Mouse (Mus musculus) C2C12 (cell line): ENCODE measurements around the gene Phactr1. TPM values are rescaled to one million over a fixed set of nuclear protein-coding genes. Genes with fewer than 3 reads are reported as not detected.

Experiments used
- H3K27me3 ChIP-seq: one replicate; pipeline ENCODE4 v1.6.1; 2011; ENCODE audit not compliant: control insufficient read depth, insufficient read depth, insufficient read length
- H3K36me3 ChIP-seq: one replicate; pipeline ENCODE4 v1.6.1; 2011; ENCODE audit not compliant: control insufficient read depth, insufficient read depth
- H3K4me3 ChIP-seq: one replicate; pipeline ENCODE4 v1.5.1; 2011; ENCODE audit warnings: mild to moderate bottlenecking, control low read depth; ENCODE audit not compliant: poor library complexity, insufficient read depth, severe bottlenecking
- H3K79me2 ChIP-seq: one replicate; pipeline ENCODE4 v1.6.1; 2011; ENCODE audit not compliant: control insufficient read depth, insufficient read depth
- H3K79me3 ChIP-seq: one replicate; pipeline ENCODE4 v1.6.1; 2011; ENCODE audit warnings: low read depth, control low read depth
- H3ac ChIP-seq: one replicate; pipeline ENCODE3; 2011; ENCODE audit warnings: low read depth; ENCODE audit not compliant: control insufficient read depth, insufficient read length
- CEBPB ChIP-seq: IDR thresholded peaks from one replicate; pipeline ENCODE4 v1.6.1; 2011; ENCODE audit warnings: low read depth, mild to moderate bottlenecking, control low read depth, moderate library complexity
- CTCF ChIP-seq: IDR thresholded peaks from one replicate; pipeline ENCODE4 v1.5.1; 2011; ENCODE audit not compliant: control insufficient read depth, insufficient read depth, insufficient read length
- FOSL1 ChIP-seq: IDR thresholded peaks from one replicate; pipeline ENCODE4 v1.8.0; 2011; ENCODE audit warnings: mild to moderate bottlenecking, low read length; ENCODE audit not compliant: poor library complexity, insufficient read depth, severe bottlenecking
- MAX ChIP-seq: IDR thresholded peaks from one replicate; pipeline ENCODE4 v1.6.1; 2011; ENCODE audit warnings: mild to moderate bottlenecking, control low read depth
- MYOD1 ChIP-seq: IDR thresholded peaks from one replicate; pipeline ENCODE4 v1.6.1; 2011; ENCODE audit warnings: low read depth; ENCODE audit not compliant: control insufficient read depth, insufficient read length
- MYOG ChIP-seq: IDR thresholded peaks from one replicate; pipeline ENCODE4 v1.6.1; 2011; ENCODE audit not compliant: control insufficient read depth, insufficient read length; ENCODE audit errors: extremely low read depth
- USF1 ChIP-seq: IDR thresholded peaks from one replicate; pipeline ENCODE4 v1.6.1; 2011; ENCODE audit warnings: low read depth, mild to moderate bottlenecking, control low read depth, moderate library complexity
- polyA plus RNA-seq: library from polyadenylated mRNA; unstranded; fragments of >200 nt; fragmentation: generic; extraction: Trizol; gene quantifications from one replicate; pipeline ENCODE4 v1.2.1, GENCODE M21; 2012; ENCODE audit warnings: missing spikeins

The Phactr1 gene
- polyA plus RNA-seq, 1 experiment: 0.05 TPM

DNA sequence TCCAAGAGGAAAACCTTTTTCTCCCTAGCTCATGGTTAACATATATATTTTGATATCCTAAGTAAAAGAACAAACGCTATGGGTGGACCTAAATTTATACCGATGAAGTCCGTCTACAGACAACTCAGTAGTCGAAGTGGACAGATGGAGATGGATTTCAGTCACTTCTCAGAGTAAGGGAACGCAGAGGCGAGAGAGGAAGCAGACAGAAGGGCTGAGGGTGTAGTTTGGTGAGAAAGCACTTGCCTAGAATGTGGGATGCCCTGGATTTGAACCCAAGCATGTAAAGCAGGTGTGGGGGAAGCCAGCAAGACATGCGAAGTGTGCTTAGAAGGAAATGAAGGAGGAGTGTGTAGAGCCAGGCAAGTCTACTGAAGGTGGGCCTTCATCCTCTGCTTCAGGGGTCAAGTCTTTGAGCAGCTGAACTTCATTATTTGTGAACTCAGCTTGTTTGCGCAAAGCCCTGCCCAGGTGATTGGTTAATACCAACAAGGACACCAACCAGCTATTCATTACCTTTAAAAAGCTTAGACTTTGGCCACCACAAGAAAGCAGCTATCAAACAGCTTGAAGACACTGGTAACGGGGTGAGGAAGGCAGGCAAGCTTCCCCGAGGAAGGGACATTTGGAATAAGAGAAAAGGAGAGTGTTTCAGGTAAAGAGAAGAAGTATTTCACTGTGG, 241.5 kb downstream of the Phactr1 start:
- no peaks in the 10 kb centered on the region for H3K36me3 ChIP-seq
- no peak overlapping the region for H3ac ChIP-seq
- TF ChIP-seq MAX (no peak), MYOG (no peak), FOSL1 (no peak), CEBPB (no peak), MYOD1 (no peak), CTCF (no peak), USF1 (no peak)
- H3K27me3 ChIP-seq: peaks cover 11% of the 10 kb centered on the region
- H3K4me3 ChIP-seq: no peak overlapping the region
- H3K79me3 ChIP-seq: no peaks in the 10 kb centered on the region
- no peaks in the 10 kb centered on the region for H3K79me2 ChIP-seq

DNA sequence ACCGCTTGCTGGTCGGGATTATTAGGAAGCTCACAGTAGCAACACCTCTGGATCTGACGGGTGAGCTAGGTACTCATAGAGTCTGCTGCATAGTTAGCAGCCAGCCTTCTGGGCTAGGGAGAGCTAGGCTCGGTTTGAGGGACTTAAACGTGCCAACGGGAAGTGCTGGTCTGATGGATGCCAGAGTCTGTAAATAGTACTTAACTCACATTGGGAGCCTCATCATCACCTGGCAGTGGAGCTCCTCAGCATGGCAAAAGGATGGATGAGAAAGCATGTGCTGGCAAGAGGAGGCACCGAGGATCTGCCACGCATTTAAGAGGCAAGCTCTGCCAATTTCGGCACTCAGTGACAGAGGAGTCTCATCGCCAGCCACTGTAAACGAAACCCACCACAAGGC, 247.4 kb downstream of the Phactr1 start:
- H3K4me3 ChIP-seq: no peak overlapping the region
- no peaks in the 10 kb centered on the region for H3K79me3 ChIP-seq
- TF ChIP-seq MYOG: no peak
- no peak for TF ChIP-seq MYOD1
- no peak for TF ChIP-seq CTCF
- no peak for TF ChIP-seq USF1
- TF ChIP-seq CEBPB: no peak
- no peak for TF ChIP-seq FOSL1
- TF ChIP-seq MAX: no peak

DNA sequence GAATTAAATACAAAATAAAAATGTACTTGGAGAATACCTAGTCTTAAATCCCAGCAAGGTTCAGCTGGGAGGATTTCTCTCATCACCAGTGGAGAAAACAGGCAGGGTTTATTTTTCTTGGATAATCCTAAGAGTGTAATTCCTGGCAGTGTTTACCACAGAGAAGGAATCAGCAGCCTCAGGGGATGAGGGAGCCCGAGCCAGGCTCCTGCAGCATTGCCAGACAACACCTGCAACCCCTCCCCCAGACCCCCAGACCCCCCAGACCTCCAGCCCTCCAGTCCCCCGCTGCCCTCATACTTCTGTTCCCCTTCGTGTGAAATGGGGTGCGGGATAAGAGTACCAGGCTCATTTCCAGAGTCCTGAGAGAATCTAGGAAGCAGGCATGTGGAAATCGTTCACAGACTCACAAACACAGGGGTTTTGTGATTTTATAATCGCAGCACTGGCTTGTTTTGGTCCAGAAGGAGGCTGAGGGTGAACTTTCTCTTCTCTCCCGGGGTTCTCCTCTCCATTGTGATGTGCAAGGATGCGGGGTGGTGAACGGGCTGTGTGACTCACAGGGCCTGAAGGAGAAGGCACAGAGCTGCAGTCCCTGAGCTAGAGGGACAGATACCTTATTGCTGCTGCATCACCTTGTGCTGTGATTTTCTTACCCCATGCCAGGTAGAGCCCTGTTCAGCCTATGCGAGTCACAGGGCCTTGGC, 249.3 kb downstream of the Phactr1 start:
- H3K4me3 ChIP-seq: no peak overlapping the region
- no peaks in the 10 kb centered on the region for H3K79me3 ChIP-seq
- H3ac ChIP-seq: no peak overlapping the region
- H3K27me3 ChIP-seq: peaks cover 7% of the 10 kb centered on the region
- TF ChIP-seq CEBPB (no peak), MAX (no peak), MYOG (no peak), MYOD1 (no peak), FOSL1 (no peak), CTCF (no peak), USF1 (no peak)
- H3K36me3 ChIP-seq: no peaks in the 10 kb centered on the region
- H3K79me2 ChIP-seq: no peaks in the 10 kb centered on the region

More for the DNA sequence above, 247.4 kb downstream of the Phactr1 start:
- Histone ChIP-seq H3ac (no peak overlapping the region), H3K79me2 (no peaks in the 10 kb centered on the region), H3K36me3 (no peaks in the 10 kb centered on the region), H3K27me3 (peaks cover 7% of the 10 kb centered on the region)

DNA sequence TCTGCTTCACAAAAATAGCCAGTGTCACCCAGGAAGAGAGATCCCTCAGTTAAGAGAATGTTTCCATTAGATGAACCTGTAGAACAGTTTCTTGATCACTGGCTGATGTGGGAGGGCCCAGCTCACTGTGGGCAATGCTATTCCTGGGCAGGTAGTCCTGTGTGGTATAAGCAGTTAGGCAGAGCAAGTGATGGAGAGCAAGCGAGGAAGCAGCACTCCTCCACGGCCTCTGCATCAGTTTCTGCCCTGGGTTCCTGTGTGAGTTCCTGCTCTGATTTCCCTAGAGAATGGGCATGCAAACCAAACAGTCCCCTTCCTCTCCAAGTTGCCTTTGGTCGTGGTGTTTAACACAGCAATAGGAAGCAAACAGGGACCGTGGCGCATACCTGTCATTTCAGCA, 251.6 kb downstream of the Phactr1 start:
- Histone ChIP-seq H3K36me3 (no peaks in the 10 kb centered on the region), H3K27me3 (peaks cover 7% of the 10 kb centered on the region), H3K4me3 (no peak overlapping the region), H3K79me3 (no peaks in the 10 kb centered on the region), H3K79me2 (no peaks in the 10 kb centered on the region), H3ac (no peak overlapping the region)
- TF ChIP-seq CEBPB (no peak), USF1 (no peak), FOSL1 (no peak), MAX (no peak), MYOD1 (no peak), CTCF (no peak), MYOG (no peak)

DNA sequence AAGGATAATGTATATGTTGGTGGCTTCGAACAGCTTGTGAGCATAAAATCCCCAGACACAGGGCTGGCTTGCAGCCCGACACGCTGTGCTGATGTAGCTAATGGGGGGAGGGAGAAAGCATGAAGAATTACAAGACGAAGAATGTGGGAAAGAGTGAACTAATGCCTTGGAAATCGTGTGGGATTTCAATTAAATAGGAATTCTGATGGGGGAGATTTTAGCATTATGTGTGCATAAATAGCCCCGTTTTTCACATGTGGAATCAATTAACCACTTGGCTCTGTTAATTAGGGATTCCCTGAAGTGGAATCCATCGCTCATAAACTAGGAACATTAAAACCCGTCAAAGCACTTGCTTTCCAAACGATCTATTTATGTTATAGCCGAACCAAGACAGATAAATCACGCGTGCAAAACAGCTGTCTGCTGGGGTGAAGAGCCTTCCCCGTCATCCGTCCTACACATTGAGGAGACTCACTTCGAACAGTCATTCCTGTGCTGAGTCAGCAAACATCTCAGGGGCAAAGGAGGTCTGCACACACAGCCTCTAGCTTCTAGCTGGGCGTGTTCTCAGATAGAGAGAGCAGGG, 254.2 kb downstream of the Phactr1 start:
- H3K4me3 ChIP-seq: no peak overlapping the region
- no peaks in the 10 kb centered on the region for H3K79me3 ChIP-seq
- TF ChIP-seq MAX (no peak), FOSL1 (no peak), CEBPB (no peak), USF1 (no peak), MYOD1 (no peak), CTCF (no peak), MYOG (no peak)
- H3K79me2 ChIP-seq: no peaks in the 10 kb centered on the region
- H3K27me3 ChIP-seq: peaks cover 7% of the 10 kb centered on the region
- H3K36me3 ChIP-seq: no peaks in the 10 kb centered on the region
- H3ac ChIP-seq: no peak overlapping the region
